8 mouse cellular contexts compared by ENCODE assay signal in genomic region chr11:113056824-113057223, GRCm38 (mm10).
DNase-seq lines count a peak whose midpoint lies in the region; ATAC-seq and TF ChIP-seq lines count a peak whose summit lies in the region.

No protein-coding gene starts in this region.

- 8% methylated on average over 5 of the region's 5 CpGs for WGBS in heart, adult 2 months
- WGBS in heart, embryonic 11.5 days (ENCODE audit: insufficient replicate concordance) = 21% methylated on average over 5 of the region's 5 CpGs
- 17% methylated on average over 5 of the region's 5 CpGs for WGBS in forebrain, embryonic 11.5 days

- H3K27ac ChIP-seq in heart, adult 2 months = no peak overlapping the region
- H3K27ac ChIP-seq in heart, embryonic 11.5 days (ENCODE audit: low read depth, low read length) = no peak overlapping the region
- H3K27ac ChIP-seq in forebrain, embryonic 11.5 days (ENCODE audit: low read depth, low read length) = no peak overlapping the region

- TF ChIP-seq CTCF in heart, adult 2 months (IDR thresholded peaks at IDR 0.05) = no peak

- TF ChIP-seq POLR2A in heart, adult 2 months (IDR thresholded peaks at IDR 0.05; ENCODE audit: insufficient read depth, low read depth, low read length) = no peak

- H3K27me3 ChIP-seq in heart, adult 2 months (ENCODE audit: control insufficient read depth, insufficient read depth, low read length) = no peaks in the 10 kb centered on the region
- H3K27me3 ChIP-seq in heart, embryonic 11.5 days (ENCODE audit: control insufficient read depth, insufficient read depth, low read length) = peaks cover 4% of the 10 kb centered on the region; the same call in 1 of the 2 replicates
- H3K27me3 ChIP-seq in forebrain, embryonic 11.5 days (ENCODE audit: control insufficient read depth, insufficient read depth, low read length) = no peaks in the 10 kb centered on the region

- H3K4me2 ChIP-seq in heart, embryonic 11.5 days = no peak overlapping the region
- H3K4me2 ChIP-seq in forebrain, embryonic 11.5 days (ENCODE audit: low read depth, low read length, severe bottlenecking) = no peak overlapping the region

- peak; percentile 26 to 46 for DNase-seq in heart, adult 2 months
- DNase-seq in forebrain, embryonic 11.5 days (ENCODE audit: low spot score) = no peak
- peak; percentile 13 to 27 for DNase-seq in kidney, postnatal 4 days
- peak; percentile 11 to 18 for DNase-seq in right cerebral cortex, postnatal 36 days (ENCODE audit: low spot score in 2 of 2)
- no peak for DNase-seq in ovary, postnatal 14 days (ENCODE audit: low spot score)
- DNase-seq in spleen, adult 12 weeks (ENCODE audit: low spot score) = no peak

- no peak for ATAC-seq in heart, embryonic 11.5 days (replicated peaks; ENCODE audit: insufficient number of reproducible peaks, low FRiP score, low TSS enrichment)
- ATAC-seq in cerebellum, adult (ENCODE audit: insufficient number of reproducible peaks, low FRiP score, low TSS enrichment) = 0 out of 2 replicates have a peak, but pooled peaks have one; percentile 31
- peak; percentile 57; the same call in 1 of the 2 replicates for ATAC-seq in forebrain, embryonic 11.5 days (replicated peaks; ENCODE audit: low FRiP score)

- H3K9me3 ChIP-seq in heart, embryonic 11.5 days (replicated peaks; ENCODE audit: control insufficient read depth, low read length) = no peaks in the 10 kb centered on the region
- no peaks in the 10 kb centered on the region for H3K9me3 ChIP-seq in forebrain, embryonic 11.5 days (ENCODE audit: control insufficient read depth, low read length)

- no peaks in the 10 kb centered on the region for H3K79me2 ChIP-seq in heart, adult 2 months (replicated peaks; ENCODE audit: control insufficient read depth, insufficient read depth, low read length)

- H3K9ac ChIP-seq in heart, adult 2 months (ENCODE audit: low read depth, low read length) = no peak overlapping the region
- no peak overlapping the region for H3K9ac ChIP-seq in heart, embryonic 11.5 days (ENCODE audit: low read depth, low read length)
- peak overlapping the region; percentile 27; the same call in 1 of the 2 replicates for H3K9ac ChIP-seq in forebrain, embryonic 11.5 days (ENCODE audit: low read length)

- H3K4me1 ChIP-seq in heart, adult 2 months (ENCODE audit: control insufficient read depth, insufficient read depth, low read length) = peaks cover 6% of the 10 kb centered on the region
- H3K4me1 ChIP-seq in heart, embryonic 11.5 days (ENCODE audit: control insufficient read depth, insufficient read depth, low read length) = peaks cover 13% of the 10 kb centered on the region; the same call in 1 of the 2 replicates
- peaks cover 9% of the 10 kb centered on the region for H3K4me1 ChIP-seq in forebrain, embryonic 11.5 days (replicated peaks; ENCODE audit: control insufficient read depth, insufficient read depth, low read length)

- intact Hi-C loops in heart, adult 2 months (cut with DNase I) = no loop called here

- no peak overlapping the region for H3K4me3 ChIP-seq in heart, adult 2 months
- no peak overlapping the region for H3K4me3 ChIP-seq in heart, embryonic 11.5 days (ENCODE audit: low read depth, low read length)
- no peak overlapping the region for H3K4me3 ChIP-seq in forebrain, embryonic 11.5 days (ENCODE audit: low read depth, low read length)

- no peaks in the 10 kb centered on the region for H3K36me3 ChIP-seq in heart, adult 2 months (ENCODE audit: control insufficient read depth, insufficient read depth, low read length)
- H3K36me3 ChIP-seq in heart, embryonic 11.5 days (ENCODE audit: control insufficient read depth, insufficient read depth, low read length) = no peaks in the 10 kb centered on the region
- no peaks in the 10 kb centered on the region for H3K36me3 ChIP-seq in forebrain, embryonic 11.5 days (ENCODE audit: control insufficient read depth, insufficient read depth, low read length)

- no peak for TF ChIP-seq EP300 in heart, adult 2 months (IDR thresholded peaks at IDR 0.05; ENCODE audit: insufficient read depth, low read depth, low read length)

Comparison
In these comparisons a context has a peak if more than half of its experiments do, and no peak if none do; other contexts are left out.
1. DNase-seq: peak in heart, adult 2 months (2 of 2), kidney, postnatal 4 days (2 of 2) and right cerebral cortex, postnatal 36 days (2 of 2); none in forebrain, embryonic 11.5 days (single experiment), ovary, postnatal 14 days (single experiment) and spleen, adult 12 weeks (single experiment).